Mouse (Mus musculus): ENCODE measurements at regions not wholly inside any gene's neighbourhood (a gene's known extent, or its start where the extent isn't known, plus 50 kb on each side); places are given as distances from the start of the nearest gene placed in this dataset.

GRCm38 (mm10) chr13:40794190-40794589 lies 56.0 kb upstream of the Tfap2a start:
- peak in 1 of 2 experiments; percentile 14 for DNase-seq
- intact Hi-C loops (cut with DNase I), result no loop called here

DNA sequence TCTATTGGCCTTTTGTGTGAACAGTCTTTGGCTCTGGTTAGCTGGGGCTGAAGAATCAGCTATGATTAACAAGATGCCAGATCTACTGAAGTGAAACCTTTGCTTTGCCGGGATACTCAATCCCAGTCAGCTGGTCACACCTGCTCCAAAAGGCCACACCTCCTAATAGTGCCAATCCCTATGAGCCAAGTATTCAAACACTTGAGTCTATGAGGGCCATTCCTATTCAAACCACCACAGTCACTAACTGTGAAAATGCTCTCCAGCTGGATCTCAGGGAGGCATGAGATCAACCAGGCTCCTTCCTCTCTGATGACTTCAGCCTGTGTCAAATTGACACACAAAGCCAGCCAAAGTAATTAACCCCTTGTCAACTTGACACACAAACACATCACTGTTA lies 54.8 kb upstream of the Tfap2a start:
- intact Hi-C loops (cut with DNase I), result no loop called here
- DNase-seq, result no peak

GRCm38 (mm10) chr13:40788225-40788624 lies 50.0 kb upstream of the Tfap2a start:
- intact Hi-C loops (cut with DNase I), result no loop called here

More at GRCm38 (mm10) chr13:40788225-40788624, 50.0 kb upstream of the Tfap2a start:
- no peak for DNase-seq
